Mouse (Mus musculus) liver, embryonic 14.5 days (tissue): ENCODE measurements around the gene Gab2.

Source experiments
- CTCF ChIP-seq: IDR thresholded peaks from 2 replicates; pipeline ENCODE4 v1.5.1; 2016; ENCODE audit warnings: antibody characterized with exemption, low read depth, control low read depth
- EP300 ChIP-seq: IDR thresholded peaks from 2 replicates; pipeline ENCODE4 v1.6.1; 2016; ENCODE audit warnings: antibody characterized with exemption, low read depth

DNA sequence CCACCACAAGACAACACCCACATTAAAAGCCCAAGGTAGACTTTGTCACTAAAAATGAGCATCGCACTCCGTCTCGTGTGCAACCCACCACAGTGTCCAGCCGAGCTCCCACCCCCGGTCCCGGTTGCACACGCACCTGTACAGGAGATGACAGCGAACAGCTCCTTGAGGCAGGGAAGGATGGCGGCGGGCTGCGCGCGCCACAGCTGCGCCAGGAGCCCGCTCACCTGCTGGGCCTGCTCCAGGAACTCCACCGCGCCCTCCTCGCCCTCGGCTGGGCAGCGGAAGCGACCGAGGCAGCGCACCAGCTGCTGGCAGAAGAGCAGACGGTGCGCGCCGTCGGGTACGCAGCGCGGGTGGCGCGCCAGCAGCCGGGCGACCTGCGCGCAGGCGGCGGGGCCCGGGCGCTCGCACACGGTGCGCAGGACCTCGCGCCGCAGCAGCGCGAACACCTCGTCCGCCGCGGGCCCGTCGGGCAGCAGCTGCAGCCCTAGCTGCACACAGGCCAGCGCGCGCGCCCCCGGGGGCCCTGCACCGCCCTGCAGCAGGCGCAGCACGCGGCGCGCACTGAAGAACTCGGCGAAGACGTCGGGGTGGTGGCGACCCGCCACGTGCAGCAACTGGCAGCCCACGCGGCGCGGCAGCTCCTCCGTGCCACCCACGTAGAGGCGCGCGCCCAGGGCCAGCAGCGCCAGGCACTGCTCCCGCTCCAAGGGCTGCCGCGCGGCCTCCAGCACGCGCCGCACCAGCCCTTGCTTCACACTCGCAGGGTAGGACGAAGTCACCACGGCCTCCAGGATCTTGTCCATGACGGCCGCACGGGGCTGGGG is 244.0 kb downstream of the Gab2 start:
- TF ChIP-seq CTCF (no peak), EP300 (no peak)
